Mouse (Mus musculus): ENCODE measurements around the gene Vamp9. TPM values are rescaled to one million over a fixed set of nuclear protein-coding genes. Genes with fewer than 3 reads are reported as not detected.

Gene Vamp9
- polyA plus RNA-seq, 1 experiment = not detected

DNA sequence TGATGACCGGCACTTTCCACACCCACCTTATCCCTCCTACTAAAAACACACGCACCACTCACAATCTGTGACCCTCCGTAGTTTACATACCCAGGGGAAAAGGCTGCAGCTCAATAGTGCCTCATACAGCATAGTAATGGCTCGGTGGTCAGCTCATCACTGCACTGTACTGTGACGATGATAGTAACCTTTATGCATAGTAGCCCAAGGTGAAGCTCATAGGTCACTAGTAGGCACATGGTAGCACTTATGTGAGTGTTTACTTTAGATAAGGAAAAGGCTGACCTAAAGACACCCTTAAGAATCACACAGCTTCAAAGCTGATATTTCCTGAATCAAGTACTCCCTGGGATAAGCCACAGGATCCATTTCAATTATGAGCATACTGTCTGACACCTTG lies 46.5 kb downstream of the Vamp9 start:
- Histone ChIP-seq H3ac (ENCODE audit: control insufficient read depth, insufficient read length, low read depth) (no peak overlapping the region), H3K27me3 (ENCODE audit: control insufficient read depth, insufficient read depth, insufficient read length) (no peaks in the 10 kb centered on the region), H3K79me2 (ENCODE audit: control insufficient read depth, insufficient read depth) (no peaks in the 10 kb centered on the region), H3K4me3 (ENCODE audit: insufficient read depth, poor library complexity, severe bottlenecking) (no peak overlapping the region), H3K36me3 (ENCODE audit: control insufficient read depth, insufficient read depth) (peaks cover 16% of the 10 kb centered on the region), H3K79me3 (ENCODE audit: low read depth) (no peaks in the 10 kb centered on the region)
- no peak for TF ChIP-seq USF1 (IDR thresholded peaks at IDR 0.05; ENCODE audit: low read depth)
- no peak for TF ChIP-seq CEBPB (IDR thresholded peaks at IDR 0.05; ENCODE audit: low read depth)
- TF ChIP-seq CTCF (IDR thresholded peaks at IDR 0.05; ENCODE audit: control insufficient read depth, insufficient read depth, insufficient read length) = no peak
- TF ChIP-seq MAX (IDR thresholded peaks at IDR 0.05) = no peak
- no peak for TF ChIP-seq FOSL1 (IDR thresholded peaks at IDR 0.05; ENCODE audit: insufficient read depth, low read length, poor library complexity, severe bottlenecking)
- no peak for TF ChIP-seq MYOG (IDR thresholded peaks at IDR 0.05; ENCODE audit: control insufficient read depth, extremely low read depth, insufficient read length)

DNA sequence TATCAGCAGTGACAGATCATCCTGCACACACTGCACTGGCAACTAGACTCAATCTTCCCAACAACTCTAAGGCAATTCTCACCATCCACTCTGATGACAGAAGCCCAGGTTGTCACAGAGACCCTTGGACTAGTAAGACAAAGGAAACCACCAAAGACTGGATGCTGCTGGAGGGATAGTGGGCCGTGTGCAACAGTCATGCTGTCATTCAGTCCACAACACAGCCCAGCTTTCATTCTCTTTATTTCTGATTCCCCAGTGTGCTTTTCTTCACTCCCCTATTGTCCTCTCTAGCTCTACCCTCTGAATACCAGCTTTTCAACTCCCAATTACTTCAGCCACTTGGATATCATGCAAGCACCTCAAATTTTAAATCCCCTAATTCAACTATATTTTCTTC lies 47.8 kb downstream of the Vamp9 start:
- no peak overlapping the region for H3ac ChIP-seq (ENCODE audit: control insufficient read depth, insufficient read length, low read depth)
- H3K36me3 ChIP-seq (ENCODE audit: control insufficient read depth, insufficient read depth) = peaks cover 27% of the 10 kb centered on the region
- no peaks in the 10 kb centered on the region for H3K79me3 ChIP-seq (ENCODE audit: low read depth)
- TF ChIP-seq CEBPB (IDR thresholded peaks at IDR 0.05; ENCODE audit: low read depth) (no peak), MYOG (IDR thresholded peaks at IDR 0.05; ENCODE audit: control insufficient read depth, extremely low read depth, insufficient read length) (no peak), FOSL1 (IDR thresholded peaks at IDR 0.05; ENCODE audit: insufficient read depth, low read length, poor library complexity, severe bottlenecking) (no peak), USF1 (IDR thresholded peaks at IDR 0.05; ENCODE audit: low read depth) (no peak), CTCF (IDR thresholded peaks at IDR 0.05; ENCODE audit: control insufficient read depth, insufficient read depth, insufficient read length) (no peak), MAX (IDR thresholded peaks at IDR 0.05) (no peak)
- no peak overlapping the region for H3K4me3 ChIP-seq (ENCODE audit: insufficient read depth, poor library complexity, severe bottlenecking)
- no peaks in the 10 kb centered on the region for H3K27me3 ChIP-seq (ENCODE audit: control insufficient read depth, insufficient read depth, insufficient read length)
- H3K79me2 ChIP-seq (ENCODE audit: control insufficient read depth, insufficient read depth) = no peaks in the 10 kb centered on the region

DNA sequence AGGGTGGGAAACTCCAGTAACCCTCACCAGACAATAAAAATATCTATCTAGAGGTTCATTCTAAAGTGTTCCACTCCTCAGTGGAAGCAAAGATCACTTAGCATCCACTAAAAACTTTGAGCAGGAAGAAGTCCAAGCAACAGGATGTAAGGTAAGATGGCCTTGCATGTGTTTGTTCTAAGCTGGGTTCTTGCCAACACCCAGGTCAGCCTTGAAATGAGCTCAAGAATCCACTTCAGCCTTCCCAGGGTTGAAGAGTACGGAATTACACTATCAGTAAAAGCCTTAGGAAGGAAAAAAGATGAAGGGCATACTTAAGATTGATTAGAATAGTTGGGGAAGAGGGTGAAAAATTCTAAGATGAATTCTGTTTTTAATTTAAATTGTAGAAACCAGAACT lies 52.6 kb downstream of the Vamp9 start:
- no peak overlapping the region for H3ac ChIP-seq (ENCODE audit: control insufficient read depth, insufficient read length, low read depth)
- TF ChIP-seq USF1 (IDR thresholded peaks at IDR 0.05; ENCODE audit: low read depth) (no peak), CTCF (IDR thresholded peaks at IDR 0.05; ENCODE audit: control insufficient read depth, insufficient read depth, insufficient read length) (no peak), MAX (IDR thresholded peaks at IDR 0.05) (no peak), MYOG (IDR thresholded peaks at IDR 0.05; ENCODE audit: control insufficient read depth, extremely low read depth, insufficient read length) (no peak), FOSL1 (IDR thresholded peaks at IDR 0.05; ENCODE audit: insufficient read depth, low read length, poor library complexity, severe bottlenecking) (no peak), MYOD1 (IDR thresholded peaks at IDR 0.05; ENCODE audit: control insufficient read depth, insufficient read length, low read depth) (no peak), CEBPB (IDR thresholded peaks at IDR 0.05; ENCODE audit: low read depth) (no peak)
- H3K36me3 ChIP-seq (ENCODE audit: control insufficient read depth, insufficient read depth) = peaks cover 74% of the 10 kb centered on the region
- no peak overlapping the region for H3K4me3 ChIP-seq (ENCODE audit: insufficient read depth, poor library complexity, severe bottlenecking)
- peaks cover 6% of the 10 kb centered on the region for H3K79me3 ChIP-seq (ENCODE audit: low read depth)
- peaks cover 14% of the 10 kb centered on the region for H3K79me2 ChIP-seq (ENCODE audit: control insufficient read depth, insufficient read depth)
- no peaks in the 10 kb centered on the region for H3K27me3 ChIP-seq (ENCODE audit: control insufficient read depth, insufficient read depth, insufficient read length)

DNA sequence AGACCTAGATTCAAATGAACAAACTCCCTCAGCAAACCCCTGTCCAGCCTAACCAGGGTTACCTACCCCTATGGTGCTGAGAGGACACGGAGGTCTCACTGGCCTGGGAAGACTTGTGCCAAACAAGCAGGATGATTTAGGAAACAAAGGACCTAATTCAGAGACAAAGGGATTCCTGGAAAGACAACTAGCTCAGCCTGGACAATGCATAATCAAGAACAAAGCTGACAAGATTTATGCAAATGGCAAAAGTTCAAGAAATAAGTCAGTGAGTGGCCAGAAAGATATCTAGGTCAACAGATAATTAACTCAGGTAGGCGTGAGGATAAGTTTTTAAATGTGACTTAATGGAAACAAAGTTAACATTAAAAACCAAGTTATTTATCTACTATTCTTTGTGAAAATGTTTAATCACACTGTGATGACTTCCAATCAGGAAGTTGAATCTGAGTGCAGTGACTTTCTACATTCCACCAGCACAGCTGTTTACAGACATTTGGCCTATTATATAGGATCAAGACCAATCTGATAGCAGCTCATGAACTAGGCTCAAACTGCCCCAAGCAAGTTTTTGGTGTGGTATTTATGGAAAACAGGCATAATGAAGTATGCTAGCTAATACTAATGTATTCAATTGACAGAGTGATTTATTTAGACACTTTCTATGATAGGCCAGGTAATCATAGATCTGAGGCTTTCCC lies 53.3 kb downstream of the Vamp9 start:
- Histone ChIP-seq H3K27me3 (ENCODE audit: control insufficient read depth, insufficient read depth, insufficient read length) (no peaks in the 10 kb centered on the region), H3K79me2 (ENCODE audit: control insufficient read depth, insufficient read depth) (peaks cover 21% of the 10 kb centered on the region), H3K4me3 (ENCODE audit: insufficient read depth, poor library complexity, severe bottlenecking) (no peak overlapping the region), H3ac (ENCODE audit: control insufficient read depth, insufficient read length, low read depth) (no peak overlapping the region), H3K79me3 (ENCODE audit: low read depth) (peaks cover 14% of the 10 kb centered on the region), H3K36me3 (ENCODE audit: control insufficient read depth, insufficient read depth) (peaks cover 81% of the 10 kb centered on the region)
- TF ChIP-seq CEBPB (IDR thresholded peaks at IDR 0.05; ENCODE audit: low read depth) (no peak), USF1 (IDR thresholded peaks at IDR 0.05; ENCODE audit: low read depth) (no peak), MAX (IDR thresholded peaks at IDR 0.05) (no peak), MYOG (IDR thresholded peaks at IDR 0.05; ENCODE audit: control insufficient read depth, extremely low read depth, insufficient read length) (no peak), MYOD1 (IDR thresholded peaks at IDR 0.05; ENCODE audit: control insufficient read depth, insufficient read length, low read depth) (no peak), CTCF (IDR thresholded peaks at IDR 0.05; ENCODE audit: control insufficient read depth, insufficient read depth, insufficient read length) (no peak), FOSL1 (IDR thresholded peaks at IDR 0.05; ENCODE audit: insufficient read depth, low read length, poor library complexity, severe bottlenecking) (no peak)

DNA sequence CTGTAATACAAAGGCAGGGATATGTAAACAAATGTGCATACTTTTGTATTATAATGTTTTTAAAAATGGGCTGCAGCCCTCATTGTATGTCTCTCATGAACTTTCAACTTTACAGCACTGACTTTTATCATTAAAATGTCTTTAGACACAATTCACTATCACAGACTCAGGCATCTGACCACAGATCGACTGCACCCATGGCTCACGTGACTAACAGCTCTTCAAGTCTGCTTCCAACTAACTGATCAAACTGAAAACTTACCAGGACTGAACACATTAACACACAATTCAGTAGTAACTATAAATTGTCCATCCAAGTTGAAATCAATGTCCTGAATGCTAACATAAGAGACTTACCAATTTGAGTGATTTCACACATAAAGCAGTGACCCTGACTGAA lies 53.9 kb downstream of the Vamp9 start:
- TF ChIP-seq FOSL1 (IDR thresholded peaks at IDR 0.05; ENCODE audit: insufficient read depth, low read length, poor library complexity, severe bottlenecking) (no peak), CEBPB (IDR thresholded peaks at IDR 0.05; ENCODE audit: low read depth) (no peak), MAX (IDR thresholded peaks at IDR 0.05) (no peak), CTCF (IDR thresholded peaks at IDR 0.05; ENCODE audit: control insufficient read depth, insufficient read depth, insufficient read length) (no peak), MYOD1 (IDR thresholded peaks at IDR 0.05; ENCODE audit: control insufficient read depth, insufficient read length, low read depth) (no peak), USF1 (IDR thresholded peaks at IDR 0.05; ENCODE audit: low read depth) (no peak), MYOG (IDR thresholded peaks at IDR 0.05; ENCODE audit: control insufficient read depth, extremely low read depth, insufficient read length) (no peak)
- Histone ChIP-seq H3K36me3 (ENCODE audit: control insufficient read depth, insufficient read depth) (peaks cover 87% of the 10 kb centered on the region), H3K79me3 (ENCODE audit: low read depth) (peaks cover 19% of the 10 kb centered on the region), H3K79me2 (ENCODE audit: control insufficient read depth, insufficient read depth) (peaks cover 27% of the 10 kb centered on the region), H3K27me3 (ENCODE audit: control insufficient read depth, insufficient read depth, insufficient read length) (no peaks in the 10 kb centered on the region), H3K4me3 (ENCODE audit: insufficient read depth, poor library complexity, severe bottlenecking) (no peak overlapping the region), H3ac (ENCODE audit: control insufficient read depth, insufficient read length, low read depth) (no peak overlapping the region)
